Mouse (Mus musculus): ENCODE measurements around the gene Lpar1. TPM values are rescaled to one million over a fixed set of nuclear protein-coding genes. Genes with fewer than 3 reads are reported as not detected.
"Not testable (repeated sequence)": the region's sequence is repeated elsewhere in the genome, so short reads cannot be mapped to it uniquely, and the experiment has no call there.

The Lpar1 gene
- polyA plus RNA-seq, 1 experiment, result 34.9 TPM

DNA sequence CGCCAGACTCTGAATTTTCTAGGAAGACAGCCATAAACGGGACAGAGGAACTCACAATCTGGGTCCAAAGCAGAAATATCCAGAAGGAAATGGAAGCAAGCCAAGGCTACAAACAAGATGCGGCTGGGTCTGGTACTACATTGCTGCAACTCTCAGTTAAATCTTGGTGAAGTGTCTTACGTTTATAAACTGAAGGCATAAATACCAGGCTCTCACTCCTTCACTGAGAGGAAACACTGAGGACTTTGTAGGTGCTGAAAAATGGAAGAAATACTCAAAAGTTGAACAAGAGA lies 6.5 kb downstream of the Lpar1 start:
- no peak for TF ChIP-seq POLR2A (IDR thresholded peaks at IDR 0.05; ENCODE audit: extremely low read depth, insufficient read depth, low read length)
- TF ChIP-seq CTCF (IDR thresholded peaks at IDR 0.05; ENCODE audit: extremely low read depth, insufficient read depth, low read length), result no peak
- Histone ChIP-seq H3K4me3 (ENCODE audit: insufficient read depth, low read length) (no peak overlapping the region), H3K27ac (ENCODE audit: insufficient read depth, low read length) (no peak overlapping the region), H3K4me1 (ENCODE audit: control insufficient read depth, insufficient read depth, low read length) (no peaks in the 10 kb centered on the region; the same call in 1 of the 2 replicates)

GRCm38 (mm10) chr4:58546441-58547272 lies 7.0 kb downstream of the Lpar1 start:
- no peak overlapping the region for H3K4me3 ChIP-seq (ENCODE audit: insufficient read depth, low read length)
- TF ChIP-seq CTCF (IDR thresholded peaks at IDR 0.05; ENCODE audit: extremely low read depth, insufficient read depth, low read length) (no peak), POLR2A (IDR thresholded peaks at IDR 0.05; ENCODE audit: extremely low read depth, insufficient read depth, low read length) (no peak)
- no peaks in the 10 kb centered on the region; the same call in 1 of the 2 replicates for H3K4me1 ChIP-seq (ENCODE audit: control insufficient read depth, insufficient read depth, low read length)
- H3K27ac ChIP-seq (ENCODE audit: insufficient read depth, low read length), result no peak overlapping the region

GRCm38 (mm10) chr4:58545888-58546432 lies 7.7 kb downstream of the Lpar1 start:
- TF ChIP-seq CTCF (IDR thresholded peaks at IDR 0.05; ENCODE audit: extremely low read depth, insufficient read depth, low read length) (no peak), POLR2A (IDR thresholded peaks at IDR 0.05; ENCODE audit: extremely low read depth, insufficient read depth, low read length) (no peak)
- Histone ChIP-seq H3K4me1 (ENCODE audit: control insufficient read depth, insufficient read depth, low read length) (no peaks in the 10 kb centered on the region; the same call in 1 of the 2 replicates), H3K27ac (ENCODE audit: insufficient read depth, low read length) (no peak overlapping the region), H3K4me3 (ENCODE audit: insufficient read depth, low read length) (no peak overlapping the region)

DNA sequence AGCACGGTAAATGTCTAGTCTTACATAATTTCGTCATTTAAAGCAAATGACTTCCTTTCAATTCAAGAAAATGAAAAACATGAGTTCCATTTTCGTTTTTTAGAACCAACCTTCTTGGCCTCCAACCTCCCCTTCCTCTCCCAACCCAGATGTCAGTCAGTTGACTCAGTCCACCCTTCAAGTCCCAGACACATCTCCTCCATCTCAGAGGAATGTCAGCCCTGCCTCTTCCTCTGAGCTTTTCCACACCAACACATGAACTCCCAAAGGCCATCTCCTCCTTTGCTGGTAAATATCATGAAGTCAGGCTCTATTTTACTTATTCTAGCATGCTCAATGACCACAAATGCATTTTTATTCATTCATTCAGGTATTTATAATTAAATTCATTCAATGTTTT lies 10.5 kb downstream of the Lpar1 start:
- H3K27ac ChIP-seq (ENCODE audit: insufficient read depth, low read length), result no peak overlapping the region
- H3K4me1 ChIP-seq (ENCODE audit: control insufficient read depth, insufficient read depth, low read length), result no peaks in the 10 kb centered on the region; the same call in 1 of the 2 replicates
- H3K4me3 ChIP-seq (ENCODE audit: insufficient read depth, low read length), result no peak overlapping the region
- no peak for TF ChIP-seq CTCF (IDR thresholded peaks at IDR 0.05; ENCODE audit: extremely low read depth, insufficient read depth, low read length)
- TF ChIP-seq POLR2A (IDR thresholded peaks at IDR 0.05; ENCODE audit: extremely low read depth, insufficient read depth, low read length), result no peak

DNA sequence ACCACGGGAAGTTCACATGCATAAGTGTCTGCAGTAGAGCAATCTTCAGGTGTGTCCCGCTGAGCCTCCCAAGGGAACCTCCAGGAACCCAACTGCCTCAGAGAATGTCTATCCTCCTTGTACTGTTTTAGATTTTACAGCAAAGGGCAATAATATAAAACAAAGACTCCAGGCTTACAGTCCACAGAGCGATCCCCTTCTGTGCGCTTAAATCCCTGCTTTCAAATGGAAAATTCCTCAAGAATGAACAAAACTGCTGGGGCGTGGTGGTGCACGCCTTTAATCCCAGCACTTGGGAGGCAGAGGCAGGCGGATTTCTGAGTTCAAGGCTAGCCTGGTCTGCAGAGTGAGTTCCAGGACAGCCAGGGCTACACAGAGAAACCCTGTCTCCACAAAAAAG lies 11.0 kb downstream of the Lpar1 start:
- not testable (repeated sequence) for H3K4me1 ChIP-seq (ENCODE audit: control insufficient read depth, insufficient read depth, low read length); H3K4me3 ChIP-seq (ENCODE audit: insufficient read depth, low read length); H3K27ac ChIP-seq (ENCODE audit: insufficient read depth, low read length)

- Histone ChIP-seq H3K27ac (ENCODE audit: insufficient read depth, low read length) (no peak overlapping the region), H3K4me1 (ENCODE audit: control insufficient read depth, insufficient read depth, low read length) (no peaks in the 10 kb centered on the region), H3K4me3 (ENCODE audit: insufficient read depth, low read length) (no peak overlapping the region)
- TF ChIP-seq POLR2A (IDR thresholded peaks at IDR 0.05; ENCODE audit: extremely low read depth, insufficient read depth, low read length), result no peak
- TF ChIP-seq CTCF (IDR thresholded peaks at IDR 0.05; ENCODE audit: extremely low read depth, insufficient read depth, low read length), result no peak
These were observed 12.9 kb downstream of the Lpar1 start for GRCm38 (mm10) chr4:58540841-58541240.

- TF ChIP-seq CTCF (IDR thresholded peaks at IDR 0.05; ENCODE audit: extremely low read depth, insufficient read depth, low read length), result no peak
- TF ChIP-seq POLR2A (IDR thresholded peaks at IDR 0.05; ENCODE audit: extremely low read depth, insufficient read depth, low read length), result no peak
- Histone ChIP-seq H3K4me3 (ENCODE audit: insufficient read depth, low read length) (no peak overlapping the region), H3K4me1 (ENCODE audit: control insufficient read depth, insufficient read depth, low read length) (no peaks in the 10 kb centered on the region), H3K27ac (ENCODE audit: insufficient read depth, low read length) (no peak overlapping the region)
These were observed 13.3 kb downstream of the Lpar1 start for GRCm38 (mm10) chr4:58540385-58540784.

DNA sequence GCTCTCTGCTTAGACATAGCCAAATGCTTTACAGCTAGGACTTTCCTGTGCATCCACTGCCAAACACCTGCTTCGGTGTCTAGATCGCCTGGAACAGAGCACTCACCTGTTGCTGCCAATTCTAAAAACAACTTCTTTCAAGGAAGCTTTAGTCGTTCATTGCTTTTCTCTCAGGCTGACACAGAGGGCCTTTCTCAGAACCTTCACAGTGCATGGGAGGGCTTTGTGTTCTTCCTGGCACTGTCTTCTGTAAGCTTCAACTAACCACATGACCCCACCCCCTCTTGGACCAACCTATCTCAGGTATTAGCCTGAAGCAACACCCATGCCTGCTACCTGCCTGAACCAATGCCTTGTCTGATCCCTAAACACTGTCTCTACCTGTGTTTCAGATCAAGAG lies 15.0 kb downstream of the Lpar1 start:
- TF ChIP-seq POLR2A (IDR thresholded peaks at IDR 0.05; ENCODE audit: extremely low read depth, insufficient read depth, low read length), result no peak
- TF ChIP-seq CTCF (IDR thresholded peaks at IDR 0.05; ENCODE audit: extremely low read depth, insufficient read depth, low read length), result no peak
- no peak overlapping the region for H3K4me3 ChIP-seq (ENCODE audit: insufficient read depth, low read length)
- H3K27ac ChIP-seq (ENCODE audit: insufficient read depth, low read length), result no peak overlapping the region
- no peaks in the 10 kb centered on the region for H3K4me1 ChIP-seq (ENCODE audit: control insufficient read depth, insufficient read depth, low read length)

DNA sequence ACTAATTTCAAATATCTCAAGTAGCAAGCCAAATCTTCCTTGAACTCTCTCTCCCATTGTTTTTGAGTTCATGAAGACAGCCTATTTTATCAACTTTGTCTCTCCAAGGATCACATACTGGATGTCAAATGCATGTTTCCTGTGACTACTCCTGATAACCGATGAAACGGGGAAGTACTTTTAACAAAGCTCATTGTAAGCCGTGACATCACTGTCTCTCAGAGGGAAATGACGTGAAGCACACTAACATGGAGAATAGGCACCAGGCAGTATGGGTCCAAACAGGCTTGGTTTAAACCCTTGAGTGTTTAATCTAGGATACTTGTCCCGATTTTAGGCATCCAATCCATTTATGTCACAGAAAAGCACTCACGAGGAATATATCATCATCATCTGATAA lies 17.9 kb downstream of the Lpar1 start:
- H3K27ac ChIP-seq (ENCODE audit: insufficient read depth, low read length), result no peak overlapping the region
- no peaks in the 10 kb centered on the region for H3K4me1 ChIP-seq (ENCODE audit: control insufficient read depth, insufficient read depth, low read length)
- no peak overlapping the region for H3K4me3 ChIP-seq (ENCODE audit: insufficient read depth, low read length)
- no peak for TF ChIP-seq CTCF (IDR thresholded peaks at IDR 0.05; ENCODE audit: extremely low read depth, insufficient read depth, low read length)
- TF ChIP-seq POLR2A (IDR thresholded peaks at IDR 0.05; ENCODE audit: extremely low read depth, insufficient read depth, low read length), result no peak

- Histone ChIP-seq H3K4me3 (ENCODE audit: insufficient read depth, low read length) (no peak overlapping the region), H3K4me1 (ENCODE audit: control insufficient read depth, insufficient read depth, low read length) (no peaks in the 10 kb centered on the region), H3K27ac (ENCODE audit: insufficient read depth, low read length) (no peak overlapping the region)
- no peak for TF ChIP-seq POLR2A (IDR thresholded peaks at IDR 0.05; ENCODE audit: extremely low read depth, insufficient read depth, low read length)
These were observed 18.9 kb downstream of the Lpar1 start for GRCm38 (mm10) chr4:58534726-58535350.

Data from cortical plate, adult 2 months (tissue).